Mouse (Mus musculus): Measurements from ENCODE around the gene Prtg. TPM values are rescaled to one million over a fixed set of nuclear protein-coding genes. Genes with fewer than 3 reads are reported as not detected.
A peak's percentile ranks its signal among the peaks of the same experiment; 100 is the strongest.

The Prtg gene
- polyA plus RNA-seq, 1 experiment from 2014 or later = 0.84 TPM

DNA sequence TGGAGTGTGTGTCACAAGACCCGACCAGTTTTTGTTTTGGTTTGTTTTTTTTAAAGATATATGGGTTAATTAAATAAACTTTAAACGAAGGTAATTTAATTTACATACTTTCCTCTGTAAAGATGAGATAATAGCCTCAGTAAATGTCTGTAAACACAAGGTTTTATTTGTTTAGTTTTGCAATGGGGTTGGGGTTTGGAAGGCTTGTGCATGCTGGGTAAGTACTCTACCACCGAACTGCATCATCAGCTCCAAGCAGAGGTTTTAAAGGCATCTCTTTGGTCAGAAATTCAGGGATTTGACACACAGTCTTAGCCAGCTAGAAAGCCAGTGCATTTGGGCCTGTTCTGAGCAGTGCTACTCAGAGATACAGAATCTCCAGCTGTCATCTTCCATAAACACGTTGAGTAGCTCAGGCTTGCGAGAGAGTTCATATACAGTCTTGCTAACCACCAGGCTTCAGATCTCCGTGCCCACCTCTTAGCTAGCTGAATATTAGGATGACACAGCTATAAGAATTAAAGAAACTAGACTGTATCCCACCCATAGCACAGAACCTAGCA is 31.0 kb downstream of the Prtg start:
- Histone ChIP-seq H3K4me3 (ENCODE audit: low read depth, low read length) (no peak overlapping the region), H3K27me3 (replicated peaks; ENCODE audit: control insufficient read depth, insufficient read depth, low read length) (no peaks in the 10 kb centered on the region), H3K4me2 (ENCODE audit: low read length) (no peak overlapping the region), H3K9ac (ENCODE audit: low read length) (no peak overlapping the region), H3K36me3 (ENCODE audit: control insufficient read depth, insufficient read depth, low read length) (no peaks in the 10 kb centered on the region), H3K9me3 (ENCODE audit: control insufficient read depth, low read length) (no peaks in the 10 kb centered on the region), H3K27ac (ENCODE audit: low read depth) (no peak overlapping the region), H3K4me1 (replicated peaks; ENCODE audit: control insufficient read depth, insufficient read depth, low read length) (peaks cover 27% of the 10 kb centered on the region)
- 34% methylated on average over 6 of the region's 6 CpGs for WGBS
- DNase-seq (ENCODE audit: low spot score) = no peak
- ATAC-seq (replicated peaks; ENCODE audit: low FRiP score, low TSS enrichment, low read depth) = no peak

DNA sequence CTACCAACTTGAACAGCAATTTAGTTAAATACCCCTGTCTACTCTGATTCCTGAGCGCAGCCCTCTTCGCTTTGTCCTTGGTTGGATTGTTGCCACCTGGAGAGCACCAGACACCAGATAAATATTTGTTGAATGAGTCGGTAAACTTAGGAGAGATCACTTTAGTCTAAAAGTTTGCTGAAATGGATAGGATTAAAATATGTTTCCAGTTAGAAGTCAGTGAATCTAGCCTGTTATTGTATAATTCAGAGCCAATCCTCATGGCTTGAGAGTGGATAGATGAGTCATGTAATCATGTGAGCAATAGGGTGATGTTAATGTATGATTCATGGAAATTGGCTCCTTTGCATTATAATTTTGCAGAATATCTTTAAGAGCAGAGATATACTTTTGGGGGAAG is 31.6 kb downstream of the Prtg start:
- DNase-seq (ENCODE audit: low spot score) = no peak
- no peak overlapping the region for H3K27ac ChIP-seq (ENCODE audit: low read depth)
- ATAC-seq (replicated peaks; ENCODE audit: low FRiP score, low TSS enrichment, low read depth) = no peak

GRCm38 (mm10) chr9:72839346-72839990 is 32.8 kb downstream of the Prtg start:
- WGBS = 83% methylated on average over 15 of the region's 15 CpGs
- Histone ChIP-seq H3K4me3 (ENCODE audit: low read depth, low read length) (no peak overlapping the region), H3K27ac (ENCODE audit: low read depth) (no peak overlapping the region), H3K4me1 (replicated peaks; ENCODE audit: control insufficient read depth, insufficient read depth, low read length) (peaks cover 19% of the 10 kb centered on the region), H3K9me3 (ENCODE audit: control insufficient read depth, low read length) (no peaks in the 10 kb centered on the region), H3K36me3 (ENCODE audit: control insufficient read depth, insufficient read depth, low read length) (0 out of 2 replicates have a peak, but pooled peaks cover 3% of the 10 kb centered on the region), H3K27me3 (replicated peaks; ENCODE audit: control insufficient read depth, insufficient read depth, low read length) (no peaks in the 10 kb centered on the region), H3K4me2 (ENCODE audit: low read length) (no peak overlapping the region), H3K9ac (ENCODE audit: low read length) (no peak overlapping the region)
- ATAC-seq (replicated peaks; ENCODE audit: low FRiP score, low TSS enrichment, low read depth) (no peak), DNase-seq (ENCODE audit: low spot score) (no peak)

More for the DNA sequence above, 31.6 kb downstream of the Prtg start:
- H3K9me3 ChIP-seq (ENCODE audit: control insufficient read depth, low read length) = no peaks in the 10 kb centered on the region
- no peak overlapping the region for H3K9ac ChIP-seq (ENCODE audit: low read length)
- no peaks in the 10 kb centered on the region for H3K27me3 ChIP-seq (replicated peaks; ENCODE audit: control insufficient read depth, insufficient read depth, low read length)
- peaks cover 27% of the 10 kb centered on the region for H3K4me1 ChIP-seq (replicated peaks; ENCODE audit: control insufficient read depth, insufficient read depth, low read length)
- H3K4me3 ChIP-seq (ENCODE audit: low read depth, low read length) = no peak overlapping the region
- no peak overlapping the region for H3K4me2 ChIP-seq (ENCODE audit: low read length)
- 34% methylated on average over 3 of the region's 3 CpGs for WGBS
- no peaks in the 10 kb centered on the region for H3K36me3 ChIP-seq (ENCODE audit: control insufficient read depth, insufficient read depth, low read length)

DNA sequence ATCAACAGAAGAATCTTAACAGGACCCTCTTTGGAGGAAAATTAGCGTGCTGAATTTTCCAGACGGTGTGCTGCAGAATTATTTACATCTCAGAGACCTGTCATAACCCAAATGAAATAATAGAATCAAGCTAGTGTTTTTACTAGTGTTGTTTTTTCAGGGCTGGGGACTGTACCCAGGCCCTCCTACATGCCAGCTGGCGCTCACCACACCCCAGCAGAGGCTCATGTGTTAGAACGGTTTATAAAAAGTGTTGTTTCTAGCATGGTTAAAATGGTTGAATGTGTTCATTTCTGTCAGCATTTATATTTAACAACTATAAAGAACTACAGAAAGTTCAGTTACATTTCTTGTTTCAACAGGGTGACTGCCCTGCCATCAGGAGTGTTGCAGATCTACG is 37.8 kb downstream of the Prtg start:
- no peaks in the 10 kb centered on the region for H3K27me3 ChIP-seq (replicated peaks; ENCODE audit: control insufficient read depth, insufficient read depth, low read length)
- no peak overlapping the region for H3K4me2 ChIP-seq (ENCODE audit: low read length)
- 71% methylated on average over 5 of the region's 5 CpGs for WGBS
- no peaks in the 10 kb centered on the region for H3K9me3 ChIP-seq (ENCODE audit: control insufficient read depth, low read length)
- H3K9ac ChIP-seq (ENCODE audit: low read length) = no peak overlapping the region
- H3K27ac ChIP-seq (ENCODE audit: low read depth) = no peak overlapping the region
- H3K36me3 ChIP-seq (ENCODE audit: control insufficient read depth, insufficient read depth, low read length) = peaks cover 11% of the 10 kb centered on the region
- DNase-seq (ENCODE audit: low spot score) = no peak
- no peak for ATAC-seq (replicated peaks; ENCODE audit: low FRiP score, low TSS enrichment, low read depth)
- no peaks in the 10 kb centered on the region for H3K4me1 ChIP-seq (replicated peaks; ENCODE audit: control insufficient read depth, insufficient read depth, low read length)
- no peak overlapping the region for H3K4me3 ChIP-seq (ENCODE audit: low read depth, low read length)

DNA sequence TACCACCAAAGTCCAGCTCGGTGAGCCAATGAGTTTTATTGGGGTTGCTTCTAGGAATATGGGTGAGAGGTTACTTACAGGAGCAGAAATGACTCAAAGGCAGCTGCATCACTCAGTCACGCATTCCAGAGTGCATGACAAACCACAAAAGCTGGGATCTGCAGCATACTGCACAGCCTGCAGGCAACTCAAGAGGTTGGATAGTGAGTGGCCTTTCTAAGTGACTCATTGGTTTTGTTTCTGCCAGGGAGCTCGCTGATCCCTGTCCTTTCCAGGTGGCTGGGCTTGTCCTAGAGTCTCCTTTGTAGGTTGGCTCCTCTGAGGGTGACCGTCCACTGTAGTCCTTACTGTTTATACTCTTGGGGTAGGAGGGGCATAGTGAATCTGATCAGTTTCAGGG is 39.5 kb downstream of the Prtg start:
- ATAC-seq (replicated peaks; ENCODE audit: low FRiP score, low TSS enrichment, low read depth) (no peak), DNase-seq (ENCODE audit: low spot score) (no peak)
- peaks cover 13% of the 10 kb centered on the region for H3K36me3 ChIP-seq (ENCODE audit: control insufficient read depth, insufficient read depth, low read length)
- no peak overlapping the region for H3K27ac ChIP-seq (ENCODE audit: low read depth)
- H3K9me3 ChIP-seq (ENCODE audit: control insufficient read depth, low read length) = no peaks in the 10 kb centered on the region
- WGBS = 93% methylated on average over 4 of the region's 4 CpGs
- H3K4me1 ChIP-seq (replicated peaks; ENCODE audit: control insufficient read depth, insufficient read depth, low read length) = no peaks in the 10 kb centered on the region
- no peaks in the 10 kb centered on the region for H3K27me3 ChIP-seq (replicated peaks; ENCODE audit: control insufficient read depth, insufficient read depth, low read length)
- H3K9ac ChIP-seq (ENCODE audit: low read length) = no peak overlapping the region
- no peak overlapping the region for H3K4me3 ChIP-seq (ENCODE audit: low read depth, low read length)
- no peak overlapping the region for H3K4me2 ChIP-seq (ENCODE audit: low read length)

GRCm38 (mm10) chr9:72851541-72851940 is 44.9 kb downstream of the Prtg start:
- peaks cover 15% of the 10 kb centered on the region for H3K36me3 ChIP-seq (ENCODE audit: control insufficient read depth, insufficient read depth, low read length)
- no peak for DNase-seq (ENCODE audit: low spot score)

DNA sequence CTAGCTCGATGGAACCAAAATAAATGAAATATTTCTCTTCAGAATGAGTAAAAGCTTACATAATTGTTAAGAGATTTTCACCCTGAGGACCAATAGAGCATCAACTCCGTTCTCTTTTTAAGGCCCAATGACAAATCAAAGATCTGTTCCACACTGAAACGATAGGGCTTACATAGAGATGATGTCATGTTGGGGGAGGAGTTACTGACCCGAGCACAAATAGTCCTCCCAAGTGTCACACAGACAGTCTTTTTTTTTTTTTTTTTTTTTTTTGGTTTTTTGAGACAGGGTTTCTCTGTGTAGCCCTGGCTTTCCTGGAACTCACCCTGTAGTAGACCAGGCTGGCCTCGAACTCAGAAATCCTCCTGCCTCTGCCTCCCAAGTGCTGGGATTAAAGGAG is 45.3 kb downstream of the Prtg start:
- Histone ChIP-seq H3K9ac (ENCODE audit: low read length) (no peak overlapping the region), H3K4me2 (ENCODE audit: low read length) (no peak overlapping the region), H3K4me3 (ENCODE audit: low read depth, low read length) (no peak overlapping the region), H3K27me3 (replicated peaks; ENCODE audit: control insufficient read depth, insufficient read depth, low read length) (no peaks in the 10 kb centered on the region), H3K4me1 (replicated peaks; ENCODE audit: control insufficient read depth, insufficient read depth, low read length) (peaks cover 9% of the 10 kb centered on the region; the same call in 1 of the 2 replicates), H3K27ac (ENCODE audit: low read depth) (no peak overlapping the region), H3K9me3 (ENCODE audit: control insufficient read depth, low read length) (no peaks in the 10 kb centered on the region), H3K36me3 (ENCODE audit: control insufficient read depth, insufficient read depth, low read length) (peaks cover 15% of the 10 kb centered on the region)
- 90% methylated on average over 5 of the region's 5 CpGs for WGBS
- DNase-seq (ENCODE audit: low spot score) (no peak), ATAC-seq (replicated peaks; ENCODE audit: low FRiP score, low TSS enrichment, low read depth) (no peak)

More at GRCm38 (mm10) chr9:72851541-72851940, 44.9 kb downstream of the Prtg start:
- Histone ChIP-seq H3K4me2 (ENCODE audit: low read length) (no peak overlapping the region), H3K27me3 (replicated peaks; ENCODE audit: control insufficient read depth, insufficient read depth, low read length) (no peaks in the 10 kb centered on the region), H3K4me3 (ENCODE audit: low read depth, low read length) (no peak overlapping the region), H3K9me3 (ENCODE audit: control insufficient read depth, low read length) (no peaks in the 10 kb centered on the region), H3K27ac (ENCODE audit: low read depth) (no peak overlapping the region), H3K4me1 (replicated peaks; ENCODE audit: control insufficient read depth, insufficient read depth, low read length) (peaks cover 9% of the 10 kb centered on the region; the same call in 1 of the 2 replicates), H3K9ac (ENCODE audit: low read length) (no peak overlapping the region)
- ATAC-seq (replicated peaks; ENCODE audit: low FRiP score, low TSS enrichment, low read depth) = no peak
- 88% methylated on average over 10 of the region's 10 CpGs for WGBS

DNA sequence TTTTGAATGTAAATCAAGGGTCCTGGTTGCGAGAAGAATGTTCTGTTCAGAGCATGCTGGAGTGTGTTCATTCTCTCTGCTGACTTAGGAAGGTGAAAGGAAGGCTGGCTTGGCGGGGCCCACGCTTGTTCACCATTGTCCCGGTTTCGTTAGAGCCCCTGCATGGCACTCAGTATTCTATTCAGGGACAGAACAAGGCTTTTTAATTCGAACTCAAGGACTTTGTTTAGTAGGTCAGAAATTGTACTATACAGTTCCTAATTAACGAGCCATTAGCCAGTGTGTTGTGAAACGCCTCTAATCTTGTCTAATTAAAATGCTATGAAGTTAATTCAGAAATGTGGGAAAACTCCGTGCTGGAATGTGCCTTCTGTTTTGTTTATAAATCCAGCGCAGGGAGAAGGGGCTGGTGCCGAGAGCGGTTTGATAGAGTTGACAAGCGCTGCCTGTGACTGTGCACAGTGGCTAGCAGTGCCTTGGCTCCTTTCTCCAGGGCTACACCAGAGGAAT is 47.1 kb downstream of the Prtg start:
- Histone ChIP-seq H3K4me2 (ENCODE audit: low read length) (peak overlapping the region; percentile 20; the same call in 1 of the 2 replicates), H3K36me3 (ENCODE audit: control insufficient read depth, insufficient read depth, low read length) (peaks cover 17% of the 10 kb centered on the region), H3K9ac (ENCODE audit: low read length) (no peak overlapping the region), H3K4me3 (ENCODE audit: low read depth, low read length) (no peak overlapping the region), H3K9me3 (ENCODE audit: control insufficient read depth, low read length) (no peaks in the 10 kb centered on the region), H3K27ac (ENCODE audit: low read depth) (no peak overlapping the region), H3K4me1 (replicated peaks; ENCODE audit: control insufficient read depth, insufficient read depth, low read length) (peaks cover 9% of the 10 kb centered on the region; the same call in 1 of the 2 replicates), H3K27me3 (replicated peaks; ENCODE audit: control insufficient read depth, insufficient read depth, low read length) (no peaks in the 10 kb centered on the region)
- 50% methylated on average over 13 of the region's 13 CpGs for WGBS
- DNase-seq (ENCODE audit: low spot score) (no peak), ATAC-seq (replicated peaks; ENCODE audit: low FRiP score, low TSS enrichment, low read depth) (no peak)
